Mouse (Mus musculus) frontal cortex, adult 2 months (tissue): ENCODE data around the gene Rtp3. TPM values are rescaled to one million over a fixed set of nuclear protein-coding genes. Genes with fewer than 3 reads are reported as not detected.

Experiments used
- DNase-seq, 2 experiments: peaks; one replicate each; pipeline ENCODE4 v3.0.0; 2022; ENCODE audit warnings: low spot score in 1 of 2; ENCODE audit errors: extremely low spot score in 1 of 2
- polyA plus RNA-seq: library from polyadenylated mRNA; depleted of rRNA; stranded (reverse); fragments of >200 nt; gene quantifications from 2 replicates; pipeline ENCODE4 v1.2.3, GENCODE M21; 2012

The Rtp3 gene
- polyA plus RNA-seq, 1 experiment = 0.50 TPM

- no peak for DNase-seq
Measured at GRCm38 (mm10) chr9:110984096-110984495, 6.3 kb downstream of the Rtp3 start.

GRCm38 (mm10) chr9:110982351-110982750, 8.0 kb downstream of the Rtp3 start:
- DNase-seq = no peak

DNA sequence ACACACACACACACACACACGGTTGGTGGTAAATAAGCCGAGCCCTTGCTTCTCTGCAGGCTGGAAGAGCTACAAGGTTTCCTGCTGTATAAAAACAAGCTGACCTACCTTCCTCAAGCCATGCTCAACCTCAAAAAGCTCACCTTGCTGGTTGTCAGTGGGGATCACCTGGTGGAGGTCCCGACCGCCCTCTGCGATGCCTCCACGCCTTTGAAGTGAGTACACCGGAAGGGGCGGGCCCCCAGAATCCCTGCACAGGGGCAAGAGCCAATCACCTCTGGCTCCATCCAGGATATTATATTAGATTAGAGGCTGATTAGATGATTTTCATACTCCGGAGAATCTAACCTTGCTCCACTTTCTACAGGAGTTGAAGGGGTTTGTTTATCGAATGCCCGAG, 11.0 kb downstream of the Rtp3 start:
- DNase-seq = no peak

DNA sequence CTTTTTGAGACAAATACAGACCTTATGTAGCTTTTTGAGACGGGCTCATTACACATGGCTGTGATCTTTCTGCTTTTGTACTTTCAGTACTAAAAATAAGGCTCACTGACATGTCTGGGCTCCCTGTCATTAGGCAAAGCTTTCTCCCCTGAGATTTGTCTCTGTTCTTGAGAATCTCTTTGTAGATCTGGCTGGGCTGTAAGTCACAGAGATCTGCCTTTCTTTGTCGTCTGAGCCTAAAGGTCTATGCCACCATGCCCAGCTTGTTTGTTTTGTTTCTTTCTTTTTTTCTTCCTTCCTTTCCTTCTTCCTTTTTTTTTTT, 24.5 kb downstream of the Rtp3 start:
- no peak for DNase-seq

- no peak for DNase-seq
Measured at GRCm38 (mm10) chr9:110965062-110965909, 25.1 kb downstream of the Rtp3 start.

GRCm38 (mm10) chr9:110963566-110964115, 26.7 kb downstream of the Rtp3 start:
- no peak for DNase-seq

- DNase-seq = no peak
Measured at GRCm38 (mm10) chr9:110961386-110961785, 29.0 kb downstream of the Rtp3 start.

DNA sequence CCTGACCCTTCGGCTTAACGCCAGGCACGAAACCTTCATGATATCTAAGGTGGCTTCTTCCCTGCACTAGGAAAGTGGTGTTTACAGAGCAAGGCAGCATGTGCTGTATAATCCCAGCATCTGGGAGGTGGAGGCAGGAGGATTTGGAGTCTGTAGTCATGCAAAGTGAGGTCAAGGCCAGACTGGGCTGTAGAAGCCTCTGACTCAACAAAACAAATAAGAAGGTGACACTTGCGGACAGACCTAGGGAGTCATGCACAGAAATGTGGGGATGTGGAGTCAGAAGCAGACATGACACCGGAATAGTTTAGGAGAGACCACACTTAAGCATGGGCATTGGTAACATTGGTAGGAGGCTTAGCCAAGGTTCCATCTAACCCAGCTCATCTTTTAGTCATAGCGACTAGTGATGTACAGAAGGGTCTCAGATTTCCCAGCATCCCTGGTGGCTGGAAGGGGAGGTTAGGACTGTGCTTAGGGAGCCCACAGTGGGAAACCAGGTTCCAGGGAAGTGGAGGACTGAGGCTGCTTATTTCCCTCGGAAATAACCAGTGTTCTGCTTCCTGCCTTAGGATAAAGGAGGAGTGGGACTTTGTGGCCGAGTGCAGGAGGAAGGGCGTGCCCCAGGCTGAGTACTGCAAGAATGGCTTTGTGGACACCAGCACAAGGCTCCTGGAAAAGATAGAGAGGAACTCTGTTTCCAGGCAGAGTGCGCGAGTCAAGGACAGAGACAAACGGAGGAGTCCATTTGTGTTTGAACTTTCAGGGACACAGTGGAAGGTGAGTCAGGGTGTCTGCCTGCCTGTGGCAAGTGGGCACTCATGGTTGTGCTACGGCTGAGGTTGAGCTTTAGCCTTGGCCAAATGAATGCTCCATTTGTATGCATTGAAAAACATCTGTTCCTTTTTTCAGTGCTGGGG, 29.9 kb downstream of the Rtp3 start:
- no peak for DNase-seq

DNA sequence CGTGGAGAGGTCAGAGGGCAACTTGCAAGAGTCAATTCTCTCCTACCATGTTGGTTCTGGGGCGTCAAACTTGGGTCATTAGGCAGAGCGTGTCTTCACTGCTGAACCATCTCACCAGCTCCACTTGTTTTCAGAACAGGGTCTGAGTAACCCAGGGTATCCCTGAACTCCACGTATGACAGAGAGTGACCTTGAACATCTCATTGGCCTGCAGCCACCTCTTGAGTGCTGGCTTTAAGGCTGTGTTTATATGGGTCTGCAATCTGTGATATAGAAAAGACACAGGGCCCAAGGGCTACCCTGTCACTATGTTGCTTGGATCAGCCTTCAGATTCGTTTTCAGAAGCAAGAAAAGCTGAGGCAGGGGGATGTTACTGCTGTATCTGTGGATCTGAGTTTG, 30.7 kb downstream of the Rtp3 start:
- DNase-seq = no peak

- DNase-seq = no peak
Measured at GRCm38 (mm10) chr9:110955962-110956361, 34.4 kb downstream of the Rtp3 start.

DNA sequence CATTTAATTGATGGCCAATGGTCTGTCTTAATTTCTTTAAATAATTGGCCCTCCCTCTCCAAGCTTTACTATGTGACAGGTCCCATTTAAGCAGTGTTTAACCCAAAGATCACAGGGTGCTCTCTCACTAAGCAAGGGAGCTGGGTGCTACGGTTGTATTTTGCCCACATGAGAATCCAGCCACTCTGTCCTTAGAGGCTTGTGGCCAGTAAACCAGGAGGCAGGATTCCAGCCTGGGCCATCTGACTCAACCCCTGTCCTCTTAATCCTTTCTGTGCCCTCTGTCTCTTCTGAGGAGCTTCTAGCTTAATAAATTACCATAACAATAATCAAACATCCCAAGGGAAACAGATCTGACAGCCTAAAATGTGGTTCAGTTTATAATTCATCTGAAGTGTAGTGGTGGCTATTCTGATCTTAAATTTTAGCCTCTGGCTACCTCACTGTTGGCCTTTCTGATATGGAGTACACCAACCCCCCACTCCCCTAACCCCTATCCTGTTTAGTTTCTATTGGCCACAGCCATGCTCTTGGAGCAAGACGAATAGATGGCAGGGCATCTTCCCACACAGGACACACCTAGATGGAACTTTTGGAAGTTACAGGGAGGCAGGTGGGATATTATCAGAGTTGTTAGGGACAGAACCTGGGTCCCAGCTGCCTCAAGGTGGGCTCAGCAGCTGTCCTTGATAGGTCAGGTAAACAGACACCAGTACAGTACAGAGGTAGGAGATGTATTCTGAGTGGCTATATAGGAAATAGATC, 35.5 kb downstream of the Rtp3 start:
- no peak for DNase-seq

- peak; percentile 33 to 77 for DNase-seq
Measured at GRCm38 (mm10) chr9:110953550-110954461, 36.6 kb downstream of the Rtp3 start.

- DNase-seq = no peak
Measured at GRCm38 (mm10) chr9:110952931-110953549, 37.3 kb downstream of the Rtp3 start.

- no peak for DNase-seq
Measured at GRCm38 (mm10) chr9:110952398-110952797, 38.0 kb downstream of the Rtp3 start.

- no peak for DNase-seq
Measured at GRCm38 (mm10) chr9:110951866-110952265, 38.5 kb downstream of the Rtp3 start.

GRCm38 (mm10) chr9:110951397-110951796, 39.0 kb downstream of the Rtp3 start, which contains the start of gene Lrrc2:
Lrrc2 (plus strand) TSS chr9:110951545.
- DNase-seq = no peak

DNA sequence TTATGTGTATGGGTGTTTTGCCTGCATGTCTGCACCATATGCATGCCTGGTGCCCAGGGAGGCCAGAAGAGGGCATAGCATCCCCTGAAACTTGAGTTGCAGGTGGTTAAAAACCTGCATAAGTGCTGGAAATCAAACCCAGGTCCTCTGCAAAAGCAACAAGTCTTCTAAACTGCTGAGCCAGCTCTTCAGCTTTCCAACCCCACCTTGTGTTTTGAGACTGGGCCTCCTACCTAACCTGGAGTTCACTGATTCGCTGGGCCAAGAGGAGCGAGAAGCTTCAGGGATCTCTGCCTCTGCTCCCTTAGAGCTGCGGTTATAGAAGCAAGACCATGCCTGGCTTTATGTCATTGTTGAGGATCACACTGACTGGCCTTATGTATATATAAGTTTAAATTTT, 40.3 kb downstream of the Rtp3 start:
- no peak for DNase-seq

DNA sequence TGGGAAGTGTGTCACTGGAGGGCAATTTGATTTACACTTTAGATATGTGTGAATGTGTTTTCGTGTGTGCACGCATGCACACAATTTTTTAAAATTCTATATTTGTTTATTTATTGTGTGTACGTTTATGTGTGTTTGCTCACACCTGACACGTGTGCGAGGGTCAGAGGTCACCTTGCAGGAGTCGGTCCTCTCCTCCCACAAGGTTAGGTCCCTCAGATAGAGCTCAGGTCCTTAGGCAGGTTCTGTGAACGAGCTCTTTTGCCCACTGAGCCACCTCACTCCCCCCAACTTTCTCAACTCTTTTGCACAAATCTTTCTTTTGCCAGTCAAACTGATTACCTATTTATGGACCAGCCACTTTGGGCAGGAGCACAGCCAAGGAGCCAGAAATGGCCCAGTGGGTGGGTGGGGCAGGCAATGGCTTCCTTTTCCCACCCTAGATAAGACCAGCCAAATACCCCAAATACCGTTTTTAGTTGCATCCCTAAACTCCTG, 41.5 kb downstream of the Rtp3 start:
- DNase-seq = no peak

DNA sequence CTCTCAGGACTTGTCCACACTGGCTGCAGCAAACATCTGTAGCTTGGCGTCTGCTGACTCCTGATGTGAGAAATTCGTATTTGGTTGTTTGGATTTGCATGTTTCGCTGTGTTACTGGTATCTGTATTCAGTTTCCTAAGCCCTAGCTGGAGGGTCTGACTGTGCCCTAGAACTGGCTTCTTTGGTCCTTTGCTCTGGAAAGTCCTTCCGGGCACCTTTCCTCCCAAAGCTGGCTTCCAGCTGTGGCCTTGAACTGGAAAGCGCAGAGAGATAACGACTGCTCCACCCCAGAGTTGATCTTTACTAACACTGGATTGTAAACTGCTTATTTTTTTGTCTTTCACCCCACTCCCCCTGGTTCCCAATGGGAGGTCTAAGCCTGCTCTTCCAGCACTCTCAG, 42.5 kb downstream of the Rtp3 start:
- DNase-seq = no peak
